Mouse (Mus musculus) brain, embryonic 14.5 days (tissue): ENCODE results near the gene Fam20c.

Experiments used
- CTCF ChIP-seq: fragments of 200-500 bp; IDR thresholded peaks from 2 replicates; pipeline ENCODE4 v1.5.1; 2012; ENCODE audit warnings: inconsistent platforms, mild to moderate bottlenecking, moderate library complexity, borderline replicate concordance; ENCODE audit not compliant: insufficient read depth, insufficient read length; ENCODE audit errors: extremely low read depth
- POLR2A ChIP-seq: fragments of 200-500 bp; IDR thresholded peaks from 2 replicates; pipeline ENCODE4 v1.6.1; 2012; ENCODE audit warnings: mild to moderate bottlenecking, inconsistent platforms, borderline replicate concordance; ENCODE audit not compliant: poor library complexity, insufficient read depth, insufficient read length, severe bottlenecking; ENCODE audit errors: extremely low read depth

DNA sequence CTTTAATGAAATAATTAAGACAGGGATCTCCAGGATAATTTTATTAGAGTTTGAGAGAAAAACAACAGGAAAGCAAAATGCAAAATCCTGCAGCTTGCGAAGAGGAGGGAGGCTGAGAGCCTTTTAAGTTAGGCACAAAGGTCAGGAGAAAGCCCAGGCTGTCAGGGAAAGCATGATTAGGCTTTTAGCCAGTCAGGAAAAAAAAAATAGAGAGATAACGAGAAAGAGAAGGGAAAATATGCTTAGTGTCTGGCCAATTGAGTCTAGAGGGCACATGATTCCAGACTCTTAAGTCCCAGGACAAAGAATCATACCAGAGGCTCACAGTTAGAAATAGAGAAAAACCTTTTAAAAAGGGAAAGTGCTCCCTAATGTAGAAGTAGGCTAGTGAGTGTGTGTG, 10.7 kb upstream of the Fam20c start:
- no peak for TF ChIP-seq CTCF
- TF ChIP-seq POLR2A = no peak
